ENCODE assay signal across 9 mouse cellular contexts in the genomic region with DNA sequence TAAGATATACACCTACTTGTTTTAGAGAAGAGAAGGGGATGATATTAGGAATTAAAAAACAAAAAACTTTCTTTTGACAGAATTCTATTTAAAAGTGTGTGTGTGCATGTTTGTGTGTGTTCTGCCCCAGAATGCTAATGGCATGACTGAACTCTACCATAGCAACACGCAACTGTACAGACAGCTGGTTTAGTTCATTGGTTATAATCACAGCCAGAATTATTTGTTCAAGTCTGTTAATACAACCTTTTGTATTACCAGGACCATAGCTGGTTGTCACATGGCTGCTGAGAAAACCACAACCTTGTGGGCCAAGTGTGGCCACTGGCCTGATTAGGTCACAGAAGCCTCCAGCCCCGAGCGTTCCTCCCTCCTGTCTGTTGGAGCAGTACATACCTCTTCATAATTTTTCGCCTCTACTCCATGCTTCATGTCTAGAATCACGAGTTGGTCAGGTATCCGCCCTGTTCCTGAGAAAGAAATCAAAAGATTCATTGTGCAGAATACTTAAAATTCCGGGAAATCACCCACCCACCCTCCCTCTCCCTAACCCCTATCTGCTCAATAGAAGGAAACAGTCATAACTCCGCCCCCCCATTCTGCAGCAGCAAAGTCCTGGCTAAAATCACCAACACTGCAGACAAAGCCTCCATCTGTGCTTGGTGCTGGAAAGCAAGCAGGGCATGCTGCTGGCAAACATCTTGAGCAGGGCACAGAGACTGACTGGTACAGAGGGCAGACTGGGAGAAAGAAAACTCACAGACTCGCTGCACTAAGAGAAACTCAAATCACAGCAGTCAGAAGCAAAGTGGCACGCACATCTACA. TPM values are rescaled to one million over a fixed set of nuclear protein-coding genes. Genes with fewer than 3 reads are reported as not detected.
DNase-seq lines count a peak whose midpoint lies in the region; ATAC-seq and TF ChIP-seq lines count a peak whose summit lies in the region.
"Had no signal": no experiment of that assay in that cellular context is flagged by ENCODE, and none has a peak within 500 bp of the region (broad histone marks: within the 10 kb centered on the region; RNA-seq: fewer than 3 reads in every experiment).

No protein-coding gene starts in this region.

- no peak for TF ChIP-seq POLR2A in kidney, adult 2 months (IDR thresholded peaks at IDR 0.05; ENCODE audit: low read depth, low read length)
- TF ChIP-seq POLR2A in small intestine, adult 2 months (IDR thresholded peaks at IDR 0.05; ENCODE audit: low read depth, low read length) = no peak

- peaks cover 10% of the 10 kb centered on the region; the same call in 1 of the 2 replicates for H3K4me1 ChIP-seq in kidney, adult 2 months (ENCODE audit: control insufficient read depth, insufficient read depth, low read length)
- no peaks in the 10 kb centered on the region for H3K4me1 ChIP-seq in kidney, embryonic 14.5 days (ENCODE audit: control insufficient read depth, insufficient read depth, low read length)
- peaks cover 3% of the 10 kb centered on the region for H3K4me1 ChIP-seq in heart, embryonic 16.5 days (ENCODE audit: control insufficient read depth, insufficient read depth, low read length)
- no peaks in the 10 kb centered on the region for H3K4me1 ChIP-seq in small intestine, adult 2 months (ENCODE audit: control insufficient read depth, insufficient read depth, insufficient read length, low read length)
- H3K4me1 ChIP-seq: neural tube, embryonic 12.5 days had no signal

- no peak for TF ChIP-seq CTCF in kidney, adult 2 months (conservative IDR thresholded peaks at IDR 0.05; ENCODE audit: insufficient read depth, insufficient read length, low read depth, low read length)
- no peak for TF ChIP-seq CTCF in small intestine, adult 2 months (IDR thresholded peaks at IDR 0.05; ENCODE audit: extremely low read depth, insufficient read length, insufficient replicate concordance, low read depth, low read length)

- peak; percentile 54 for DNase-seq in kidney, adult 2 months
- DNase-seq in cerebellum, adult 9-11 months = peak; percentile 59
- DNase-seq in left cerebral cortex, postnatal 14 days (ENCODE audit: low spot score in 2 of 2) = peak; percentile 63 to 66
- DNase-seq in adrenal gland, postnatal 25 days = no peak
- no peak for DNase-seq in embryo, embryonic 9.5 days (ENCODE audit: extremely low spot score)

- no peak overlapping the region for H3K4me2 ChIP-seq in kidney, embryonic 14.5 days (replicated peaks; ENCODE audit: low read depth, low read length)
- H3K4me2 ChIP-seq in heart, embryonic 16.5 days (ENCODE audit: low read depth, low read length) = 0 out of 2 replicates have a peak overlapping the region, but pooled peaks have one; percentile 6
- H3K4me2 ChIP-seq: neural tube, embryonic 12.5 days had no signal

- no peak for ATAC-seq in kidney, embryonic 14.5 days (ENCODE audit: low FRiP score, low TSS enrichment)
- peak; percentile 59 for ATAC-seq in heart, embryonic 16.5 days (replicated peaks; ENCODE audit: extremely low read depth, insufficient read depth, low FRiP score)

- H3K27ac ChIP-seq in kidney, adult 2 months (ENCODE audit: insufficient read depth, low read depth, low read length) = no peak overlapping the region
- no peak overlapping the region for H3K27ac ChIP-seq in kidney, embryonic 14.5 days (ENCODE audit: low read depth, low read length)
- peak overlapping the region; percentile 72 for H3K27ac ChIP-seq in heart, embryonic 16.5 days (ENCODE audit: low read length)
- peak overlapping the region; percentile 6; the same call in 1 of the 2 replicates for H3K27ac ChIP-seq in small intestine, adult 2 months (ENCODE audit: insufficient read depth, low read depth, low read length)
- H3K27ac ChIP-seq: neural tube, embryonic 12.5 days had no signal

- WGBS in kidney, adult 2 months = 64% methylated on average over 10 of the region's 10 CpGs
- 81% methylated on average over 10 of the region's 10 CpGs for WGBS in kidney, embryonic 14.5 days
- 53% methylated on average over 10 of the region's 10 CpGs for WGBS in heart, embryonic 16.5 days
- WGBS in small intestine, adult 2 months = 74% methylated on average over 10 of the region's 10 CpGs

- no peak overlapping the region for H3K4me3 ChIP-seq in kidney, adult 2 months (ENCODE audit: insufficient read depth, low read depth, low read length)
- H3K4me3 ChIP-seq in kidney, embryonic 14.5 days (ENCODE audit: low read length) = no peak overlapping the region
- H3K4me3 ChIP-seq in heart, embryonic 16.5 days (ENCODE audit: low read length) = no peak overlapping the region
- no peak overlapping the region for H3K4me3 ChIP-seq in small intestine, adult 2 months (ENCODE audit: low read depth, low read length)
- H3K4me3 ChIP-seq: neural tube, embryonic 12.5 days had no signal

- H3K9me3 ChIP-seq in kidney, embryonic 14.5 days (ENCODE audit: control insufficient read depth, low read length) = no peaks in the 10 kb centered on the region
- H3K9me3 ChIP-seq in heart, embryonic 16.5 days (replicated peaks; ENCODE audit: control insufficient read depth, low read length) = no peaks in the 10 kb centered on the region
- H3K9me3 ChIP-seq: neural tube, embryonic 12.5 days had no signal

- no peak overlapping the region for H3K9ac ChIP-seq in kidney, embryonic 14.5 days (ENCODE audit: low read depth, low read length)
- no peak overlapping the region for H3K9ac ChIP-seq in heart, embryonic 16.5 days (ENCODE audit: low read length)
- H3K9ac ChIP-seq: neural tube, embryonic 12.5 days had no signal

- intact Hi-C loops in left cerebral cortex, postnatal 14 days (cut with DNase I) = loop anchor here (5.0 kb wide), 1 partner anchor 122 kb away; the partner anchor contains the start of gene Fos

- no peaks in the 10 kb centered on the region; the same call in 1 of the 2 replicates for H3K36me3 ChIP-seq in kidney, adult 2 months (ENCODE audit: control insufficient read depth, insufficient read depth, low read length)
- peaks cover 51% of the 10 kb centered on the region for H3K36me3 ChIP-seq in kidney, embryonic 14.5 days (ENCODE audit: control insufficient read depth, insufficient read depth, low read length)
- H3K36me3 ChIP-seq in heart, embryonic 16.5 days (ENCODE audit: control insufficient read depth, insufficient read depth) = peaks cover 30% of the 10 kb centered on the region
- peaks cover 42% of the 10 kb centered on the region for H3K36me3 ChIP-seq in small intestine, adult 2 months (ENCODE audit: control insufficient read depth, insufficient read depth, low read length)

- H3K27me3 ChIP-seq in kidney, adult 2 months (replicated peaks; ENCODE audit: control insufficient read depth, insufficient read depth, low read length) = no peaks in the 10 kb centered on the region
- H3K27me3 ChIP-seq in kidney, embryonic 14.5 days (ENCODE audit: control insufficient read depth, insufficient read depth, low read length) = no peaks in the 10 kb centered on the region
- H3K27me3 ChIP-seq in heart, embryonic 16.5 days (ENCODE audit: control insufficient read depth, insufficient read depth, low read length) = no peaks in the 10 kb centered on the region
- H3K27me3 ChIP-seq in small intestine, adult 2 months (ENCODE audit: control insufficient read depth, insufficient read depth, low read length) = no peaks in the 10 kb centered on the region
- H3K27me3 ChIP-seq: neural tube, embryonic 12.5 days had no signal

RNA-seq across cellular contexts. Expression of gene Nek9, which starts 11.5 kb away (rescaled TPM):
- 24.9 and 27.8 TPM in 2 replicates for polyA plus RNA-seq in kidney, adult 2 months (2012; rRNA removed)
- polyA plus RNA-seq in kidney, embryonic 14.5 days (2014; fragmentation: Nextera tagmentation; extraction: Ambion mirVana) = 13.1 and 19.1 TPM in 2 replicates
- 19.0 and 20.6 TPM in 2 replicates for polyA plus RNA-seq in heart, embryonic 16.5 days (2015; fragmentation: Nextera tagmentation; extraction: Ambion mirVana)
- 10 to 100 TPM; 25.1 to 26.4 TPM for total RNA-seq in left cerebral cortex, postnatal 14 days (2021)
- polyA plus RNA-seq in small intestine, adult 2 months (2012; rRNA removed) = 7.4 and 11.1 TPM in 2 replicates
- total RNA-seq in adrenal gland, postnatal 25 days (2021) = 75.7 and 94.0 TPM in 2 replicates

RNA-seq across cellular contexts. Expression of gene Tmed10, which starts 24.0 kb away (rescaled TPM):
- 144 and 190 TPM in 2 replicates for polyA plus RNA-seq in kidney, adult 2 months (2012; rRNA removed)
- polyA plus RNA-seq in kidney, embryonic 14.5 days (2014; fragmentation: Nextera tagmentation; extraction: Ambion mirVana) = 314 and 356 TPM in 2 replicates
- polyA plus RNA-seq in heart, embryonic 16.5 days (2015; fragmentation: Nextera tagmentation; extraction: Ambion mirVana) = 250 and 253 TPM in 2 replicates
- 100 to 1,000 TPM; 157 to 161 TPM for total RNA-seq in left cerebral cortex, postnatal 14 days (2021)
- polyA plus RNA-seq in small intestine, adult 2 months (2012; rRNA removed) = 140 and 226 TPM in 2 replicates
- 287 and 302 TPM in 2 replicates for total RNA-seq in adrenal gland, postnatal 25 days (2021)

Comparison
In these comparisons a context has a peak if more than half of its experiments do, and no peak if none do; other contexts are left out.
1. DNase-seq: peak in kidney, adult 2 months (single experiment), cerebellum, adult 9-11 months (single experiment) and left cerebral cortex, postnatal 14 days (2 of 2); none in adrenal gland, postnatal 25 days (single experiment) and embryo, embryonic 9.5 days (single experiment).
2. H3K27ac ChIP-seq: peak in heart, embryonic 16.5 days (single experiment) and small intestine, adult 2 months (single experiment); none in kidney, adult 2 months (single experiment) and kidney, embryonic 14.5 days (single experiment).